Mouse (Mus musculus) bone marrow, adult 2 months (tissue): ENCODE measurements at regions not wholly inside any gene's neighbourhood (a gene's known extent, or its start where the extent isn't known, plus 50 kb on each side); places are given as distances from the start of the nearest gene placed in this dataset.

ENCODE experiments used
- CTCF ChIP-seq: fragments of 200-500 bp; IDR thresholded peaks from 2 replicates; pipeline ENCODE4 v1.5.1; 2011; ENCODE audit warnings: low read length, control low read depth; ENCODE audit not compliant: control insufficient read depth, insufficient read depth
- POLR2A ChIP-seq: fragments of 200-500 bp; IDR thresholded peaks from 2 replicates; pipeline ENCODE4 v1.6.1; 2011; ENCODE audit warnings: low read depth, mild to moderate bottlenecking, control low read depth, low read length, borderline replicate concordance; ENCODE audit not compliant: control insufficient read depth

GRCm38 (mm10) chr11:16559001-16559699, 50.9 kb upstream of the Sec61g start:
- TF ChIP-seq POLR2A, result no peak
- TF ChIP-seq CTCF, result no peak
